In the genomic region with DNA sequence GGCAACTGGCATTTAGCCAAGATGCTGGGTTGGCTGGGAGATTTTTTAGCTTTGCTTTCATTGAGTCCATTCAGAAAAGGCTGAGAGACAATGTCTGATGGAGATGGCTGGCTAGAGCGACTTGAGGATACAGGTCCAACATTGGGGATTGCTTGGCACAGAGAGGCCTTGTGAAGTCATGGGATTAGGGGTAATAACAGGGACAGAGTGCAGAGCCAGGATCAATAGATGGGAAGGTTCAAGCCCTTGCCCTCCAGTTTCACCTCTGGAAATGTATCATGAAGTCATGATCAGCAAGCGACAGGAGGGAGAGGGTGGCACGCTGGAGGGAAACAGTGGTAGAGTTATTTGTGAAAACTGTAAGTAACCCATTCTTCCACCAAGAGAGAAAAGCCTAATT, we compare ENCODE assay signal across 24 mouse cellular contexts.
DNase-seq lines count a peak whose midpoint lies in the region; ATAC-seq and TF ChIP-seq lines count a peak whose summit lies in the region.
"Had no signal": no experiment of that assay in that cellular context is flagged by ENCODE, and none has a peak within 500 bp of the region (broad histone marks: within the 10 kb centered on the region; RNA-seq: fewer than 3 reads in every experiment).

No protein-coding gene starts in this region.

- no peak for TF ChIP-seq CTCF in liver, adult 2 months (IDR thresholded peaks at IDR 0.05; ENCODE audit: low read depth, low read length)

- no peak overlapping the region for H3K27ac ChIP-seq in liver, adult 2 months (replicated peaks; ENCODE audit: insufficient read depth, low read depth, low read length)
- H3K27ac ChIP-seq in liver, embryonic 12.5 days: no peak overlapping the region
- H3K27ac ChIP-seq in neural tube, embryonic 13.5 days (replicated peaks): no peak overlapping the region
- no peak overlapping the region for H3K27ac ChIP-seq in neural tube, embryonic 15.5 days (replicated peaks)
- H3K27ac ChIP-seq: forebrain, embryonic 13.5 days; forebrain, embryonic 15.5 days had no signal

- peak; percentile 2 for DNase-seq in adrenal gland, postnatal 10 days
- no peak for DNase-seq in adrenal gland, postnatal 36 days
- DNase-seq in cerebellum, postnatal 14 days: peak; percentile 19 to 24
- no peak for DNase-seq in cerebellum, adult 9-10 months
- DNase-seq in liver, adult 2 months (ENCODE audit: extremely low read depth, low read depth, low spot score): peak; percentile 64
- DNase-seq: adrenal gland, adult 8-10 months; adrenal gland, postnatal 25 days; B cell, adult 2 months; cerebellum, adult 11-12 months; cerebellum, adult 2 months; cerebellum, adult 9-11 months; cerebellum, postnatal 36 days; forebrain, postnatal 0 days had no signal

- H3K9ac ChIP-seq in liver, adult 2 months (ENCODE audit: low read depth, low read length): no peak overlapping the region
- no peak overlapping the region for H3K9ac ChIP-seq in liver, embryonic 12.5 days
- H3K9ac ChIP-seq in neural tube, embryonic 13.5 days: no peak overlapping the region
- H3K9ac ChIP-seq in neural tube, embryonic 15.5 days (replicated peaks): no peak overlapping the region
- H3K9ac ChIP-seq: embryonic facial prominence, embryonic 13.5 days; forebrain, embryonic 13.5 days; forebrain, embryonic 15.5 days; forebrain, postnatal 0 days had no signal

- H3K4me1 ChIP-seq in liver, adult 2 months (ENCODE audit: control insufficient read depth, insufficient read depth, low read length): no peaks in the 10 kb centered on the region
- H3K4me1 ChIP-seq in liver, embryonic 12.5 days: no peaks in the 10 kb centered on the region
- H3K4me1 ChIP-seq in neural tube, embryonic 13.5 days (replicated peaks): no peaks in the 10 kb centered on the region
- H3K4me1 ChIP-seq in neural tube, embryonic 15.5 days: no peaks in the 10 kb centered on the region
- H3K4me1 ChIP-seq: forebrain, embryonic 13.5 days; forebrain, embryonic 15.5 days had no signal

- no peaks in the 10 kb centered on the region for H3K27me3 ChIP-seq in liver, adult 2 months (ENCODE audit: control insufficient read depth, insufficient read depth, low read length)
- H3K27me3 ChIP-seq in liver, embryonic 12.5 days (replicated peaks): no peaks in the 10 kb centered on the region
- H3K27me3 ChIP-seq in neural tube, embryonic 13.5 days: no peaks in the 10 kb centered on the region
- no peaks in the 10 kb centered on the region for H3K27me3 ChIP-seq in neural tube, embryonic 15.5 days (replicated peaks)
- H3K27me3 ChIP-seq: CH12.LX; embryonic facial prominence, embryonic 13.5 days; forebrain, embryonic 13.5 days; forebrain, embryonic 15.5 days; Patski had no signal

- H3K36me3 ChIP-seq in liver, adult 2 months (ENCODE audit: control insufficient read depth, insufficient read depth, low read length): no peaks in the 10 kb centered on the region
- H3K36me3 ChIP-seq in liver, embryonic 12.5 days: no peaks in the 10 kb centered on the region
- H3K36me3 ChIP-seq in neural tube, embryonic 13.5 days: no peaks in the 10 kb centered on the region
- no peaks in the 10 kb centered on the region for H3K36me3 ChIP-seq in neural tube, embryonic 15.5 days
- H3K36me3 ChIP-seq: embryonic facial prominence, embryonic 13.5 days; forebrain, embryonic 15.5 days; G1E had no signal

- H3K9me3 ChIP-seq in liver, embryonic 12.5 days (replicated peaks): no peaks in the 10 kb centered on the region
- H3K9me3 ChIP-seq in neural tube, embryonic 13.5 days: no peaks in the 10 kb centered on the region
- no peaks in the 10 kb centered on the region for H3K9me3 ChIP-seq in neural tube, embryonic 15.5 days (replicated peaks)
- H3K9me3 ChIP-seq: embryonic facial prominence, embryonic 13.5 days; forebrain, embryonic 13.5 days; forebrain, embryonic 15.5 days had no signal

- H3K4me3 ChIP-seq in liver, adult 2 months (ENCODE audit: insufficient read depth, low read depth, low read length): no peak overlapping the region
- no peak overlapping the region for H3K4me3 ChIP-seq in liver, embryonic 12.5 days
- H3K4me3 ChIP-seq in neural tube, embryonic 13.5 days: no peak overlapping the region
- H3K4me3 ChIP-seq in neural tube, embryonic 15.5 days (replicated peaks): no peak overlapping the region
- H3K4me3 ChIP-seq: embryonic facial prominence, embryonic 13.5 days; forebrain, embryonic 13.5 days; forebrain, embryonic 15.5 days had no signal

- TF ChIP-seq POLR2A in liver, adult 2 months (IDR thresholded peaks at IDR 0.05; ENCODE audit: extremely low read depth, insufficient read depth, low read length): no peak

- no peak for ATAC-seq in liver, embryonic 12.5 days
- 0 out of 2 replicates have a peak, but pooled peaks have one; percentile 32 for ATAC-seq in neural tube, embryonic 13.5 days (ENCODE audit: low read depth)
- no peak for ATAC-seq in neural tube, embryonic 15.5 days (ENCODE audit: low FRiP score)
- ATAC-seq: activated CD4-positive, CD25-positive, alpha-beta regulatory T cell, adult 4 months; CD4-positive, CD25-positive, alpha-beta regulatory T cell, adult 4 months; forebrain, embryonic 13.5 days; forebrain, embryonic 15.5 days; Patski had no signal

- 28% methylated on average over 3 of the region's 3 CpGs for WGBS in liver, adult 2 months
- WGBS in liver, embryonic 12.5 days (ENCODE audit: insufficient replicate concordance): 76% methylated on average over 3 of the region's 3 CpGs
- 63% methylated on average over 3 of the region's 3 CpGs for WGBS in neural tube, embryonic 13.5 days
- WGBS in neural tube, embryonic 15.5 days: 73% methylated on average over 3 of the region's 3 CpGs

- H3K4me2 ChIP-seq in liver, embryonic 12.5 days: no peak overlapping the region
- no peak overlapping the region for H3K4me2 ChIP-seq in neural tube, embryonic 13.5 days
- no peak overlapping the region for H3K4me2 ChIP-seq in neural tube, embryonic 15.5 days
- H3K4me2 ChIP-seq: embryonic facial prominence, embryonic 13.5 days; forebrain, embryonic 13.5 days; forebrain, embryonic 15.5 days had no signal

- no peaks in the 10 kb centered on the region for H3K79me2 ChIP-seq in liver, adult 2 months (ENCODE audit: control insufficient read depth, insufficient read depth, low read length)

Comparison
In these comparisons a context has a peak if more than half of its experiments do, and no peak if none do; other contexts are left out.
1. DNase-seq: peak in adrenal gland, postnatal 10 days (single experiment), cerebellum, postnatal 14 days (2 of 2) and liver, adult 2 months (single experiment); none in adrenal gland, postnatal 36 days (0 of 2) and cerebellum, adult 9-10 months (single experiment).